Mouse (Mus musculus) spleen, adult 18-20 months (tissue): ENCODE measurements around the gene Isyna1.
A peak's percentile ranks its signal among the peaks of the same experiment; 100 is the strongest.

Source experiments
- DNase-seq, 2 experiments: peaks; one replicate each; pipeline ENCODE4 v3.0.0; 2022; ENCODE audit warnings: mixed read lengths in 2 of 2

Gene Isyna1

DNA sequence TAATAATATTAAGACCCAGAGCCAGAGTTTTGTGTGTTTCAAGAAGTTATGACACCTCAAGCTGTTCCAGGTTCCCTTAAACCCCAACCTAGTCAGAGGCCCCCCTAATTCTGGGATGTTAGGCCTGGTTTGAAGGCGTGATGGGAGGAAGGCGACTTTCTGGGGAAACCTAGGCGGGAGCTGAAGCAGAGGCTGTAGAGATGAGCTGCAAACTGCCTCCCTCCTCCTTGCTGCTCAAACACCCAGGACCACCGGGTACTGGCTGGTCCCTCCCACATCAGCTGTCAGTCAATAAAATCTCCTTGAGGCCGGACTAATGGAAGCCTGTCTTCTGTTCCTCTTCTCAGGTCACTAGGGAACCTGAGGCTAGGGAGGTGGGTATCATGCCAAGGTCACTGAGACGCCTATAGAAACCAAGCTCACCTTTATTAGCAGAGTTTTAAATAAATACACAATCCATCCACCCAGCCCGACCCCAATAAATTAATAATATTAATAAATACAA is 34.9 kb downstream of the Isyna1 start:
- DNase-seq: no peak

DNA sequence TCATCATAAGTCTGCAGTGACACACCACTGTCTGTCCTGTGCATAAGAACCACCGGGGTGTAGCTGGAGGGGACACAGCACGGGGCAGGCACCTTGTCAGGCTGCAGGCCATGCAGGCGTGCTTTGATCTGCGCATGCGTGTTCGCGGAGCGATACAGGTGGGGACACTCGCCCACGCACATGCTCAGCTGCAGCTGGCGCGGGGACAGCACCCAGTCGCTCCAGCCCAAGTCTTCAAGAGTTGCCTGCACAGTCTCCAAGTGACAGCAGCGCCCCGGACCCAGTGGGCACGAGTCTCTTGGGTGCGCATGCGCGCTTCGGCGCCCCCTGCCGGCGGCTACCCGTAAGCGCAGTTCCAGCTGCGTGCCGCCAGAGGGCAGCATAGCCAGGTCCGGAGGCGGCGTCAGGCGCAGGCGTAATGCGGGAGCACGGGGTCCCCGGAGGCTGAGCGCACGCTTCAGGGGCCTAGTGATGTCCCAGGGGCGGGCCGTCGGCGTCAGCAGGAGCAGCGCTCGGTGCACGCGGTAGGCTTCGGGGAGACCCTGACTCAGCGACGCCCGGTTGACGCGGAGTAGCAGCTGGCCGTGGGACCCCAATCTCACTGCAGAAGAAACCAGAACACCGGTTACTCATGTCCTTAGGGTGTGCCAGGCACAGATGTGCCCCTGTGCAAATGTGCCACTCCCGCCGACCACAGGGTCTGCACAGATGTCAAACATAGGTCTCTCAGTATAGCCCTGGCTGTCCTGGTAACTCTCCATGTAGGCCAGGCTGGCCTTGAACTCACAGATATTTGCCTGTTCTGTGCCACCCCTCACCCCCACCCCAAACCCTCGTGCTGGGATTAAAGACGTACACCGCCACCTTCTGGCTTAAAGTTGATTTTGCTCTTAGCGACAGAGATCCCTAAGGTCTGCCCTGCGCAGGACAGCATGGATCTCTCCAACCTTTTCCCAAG is 35.7 kb downstream of the Isyna1 start:
- DNase-seq: peak; percentile 82 to 93

DNA sequence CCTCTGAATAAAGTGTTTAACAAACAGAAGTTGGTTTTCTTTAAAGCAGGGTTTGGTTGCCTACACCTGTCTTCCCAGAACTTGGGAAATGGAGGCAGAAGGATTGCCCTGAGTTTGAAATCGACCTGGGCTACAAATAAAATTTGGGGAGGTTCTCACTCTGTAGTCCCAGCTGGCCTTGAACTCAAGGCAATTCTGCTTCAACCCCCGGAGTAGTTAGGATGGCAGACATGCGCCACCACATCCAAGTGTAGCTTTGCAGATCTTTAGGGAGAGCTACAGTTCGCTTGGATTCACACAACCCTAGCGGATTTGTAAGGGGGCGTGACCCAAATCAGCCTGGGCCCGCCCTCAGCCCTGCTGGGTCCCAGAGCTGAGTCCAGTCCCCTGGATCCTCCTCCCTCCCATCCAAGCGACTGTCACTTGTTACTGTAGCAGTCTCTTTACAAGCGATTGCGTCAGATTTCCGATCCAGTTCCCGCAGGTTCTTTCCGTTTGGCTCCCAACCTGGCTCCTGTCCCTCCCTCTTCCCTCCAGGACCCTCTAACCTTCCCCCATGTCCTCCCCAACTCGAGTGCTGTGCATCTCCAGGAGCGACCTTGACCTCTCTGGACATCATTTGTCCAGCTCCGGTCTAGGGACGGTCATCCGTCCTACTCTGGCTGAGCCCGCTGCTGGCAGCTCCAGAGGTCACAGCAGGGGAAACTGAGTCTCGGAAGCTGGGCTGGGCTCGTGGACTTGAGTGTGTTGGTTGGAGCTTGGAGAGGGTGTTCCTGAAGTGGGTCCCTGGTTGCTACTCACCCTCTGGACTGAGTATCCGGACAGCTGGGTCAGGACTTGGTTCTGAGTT is 36.6 kb downstream of the Isyna1 start:
- no peak for DNase-seq

DNA sequence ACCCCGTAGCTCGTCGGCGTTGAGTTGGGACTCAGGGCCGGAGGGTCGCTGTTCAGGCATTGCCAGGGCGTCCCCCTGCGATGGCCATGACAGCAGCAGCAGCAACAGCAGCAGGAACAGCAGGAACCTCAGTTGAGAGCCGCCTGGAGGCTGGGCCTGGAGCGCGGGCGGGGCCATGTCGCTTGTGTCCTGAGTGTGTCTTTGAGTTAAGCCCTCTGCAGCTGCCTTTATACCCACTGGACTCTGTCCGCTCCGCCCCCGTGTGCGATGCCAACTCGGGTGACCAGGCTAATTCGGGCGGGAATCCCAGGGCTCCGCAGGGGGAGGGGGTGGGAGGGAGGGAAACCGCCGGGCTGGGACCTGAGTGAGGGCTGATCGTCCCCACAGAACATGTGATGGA is 37.3 kb downstream of the Isyna1 start:
- no peak for DNase-seq

DNA sequence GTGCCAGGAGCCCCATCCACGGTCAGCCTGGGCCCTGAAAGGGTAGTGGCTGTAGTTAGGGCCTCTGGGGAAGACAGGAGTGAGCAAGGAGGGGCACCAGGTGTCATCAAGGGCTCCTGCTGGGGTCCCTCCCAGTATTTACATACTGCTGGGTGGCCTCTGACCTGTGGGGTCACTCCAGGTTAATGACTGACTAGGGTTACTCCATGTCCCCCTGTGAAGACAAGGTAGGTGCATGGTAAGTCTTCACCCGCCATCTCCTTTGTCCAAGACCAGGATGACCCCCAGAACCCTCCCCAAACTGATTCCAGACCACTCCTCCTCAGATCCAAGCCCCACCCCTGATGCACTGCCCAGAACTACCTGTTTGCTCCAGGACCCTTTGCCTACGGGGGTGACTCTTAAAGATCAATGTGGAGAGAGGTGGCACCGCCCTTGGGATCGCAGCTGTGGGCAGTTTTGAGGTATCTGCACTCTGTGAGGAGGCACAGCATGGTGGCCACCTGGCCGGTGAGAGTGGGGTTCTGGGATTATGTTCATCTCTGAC is 38.2 kb downstream of the Isyna1 start, which contains the start of gene Gdf15:
Gdf15 (minus strand) TSS at position 111 of the 547 bp plus-strand sequence.
- no peak for DNase-seq

DNA sequence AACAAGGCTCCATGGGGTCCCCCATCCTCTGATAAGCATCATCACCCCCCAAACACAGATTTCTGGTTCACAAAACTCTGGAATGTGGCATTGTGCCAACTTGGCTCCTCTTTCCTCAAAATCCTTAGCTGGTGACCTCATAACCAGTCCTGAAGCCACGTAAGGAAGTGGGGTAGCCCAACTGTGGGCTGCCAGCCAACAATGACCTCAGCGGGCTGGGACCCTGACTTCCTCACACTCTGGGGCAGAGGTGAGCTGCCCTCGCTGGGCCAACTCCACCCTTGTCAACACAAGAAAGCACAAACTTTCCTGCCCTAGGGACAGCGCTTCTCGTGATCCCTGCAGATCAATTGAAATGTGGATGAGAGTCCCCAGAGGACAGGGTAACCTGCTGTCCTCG is 39.9 kb downstream of the Isyna1 start:
- no peak for DNase-seq

DNA sequence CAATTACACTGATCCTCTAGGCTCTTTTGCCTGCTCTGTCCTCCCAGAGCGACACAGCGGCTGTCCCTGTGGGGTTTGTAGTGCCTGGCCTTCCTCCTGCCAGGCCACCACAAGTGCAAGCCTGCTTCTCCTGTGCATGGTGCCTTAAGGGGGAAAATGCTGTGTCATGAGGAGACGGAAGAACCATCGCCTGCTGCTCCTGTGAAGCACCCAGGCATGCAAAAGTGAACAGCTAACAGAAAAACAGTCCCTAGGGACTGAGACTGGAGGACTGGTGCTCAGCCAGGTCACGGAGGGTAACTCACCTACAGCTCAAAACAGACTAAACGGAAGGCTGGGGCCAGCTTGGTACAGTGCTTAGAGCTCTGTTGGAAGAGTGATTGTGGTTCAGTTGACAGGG is 41.4 kb downstream of the Isyna1 start:
- DNase-seq: peak in 1 of 2 experiments; percentile 60

DNA sequence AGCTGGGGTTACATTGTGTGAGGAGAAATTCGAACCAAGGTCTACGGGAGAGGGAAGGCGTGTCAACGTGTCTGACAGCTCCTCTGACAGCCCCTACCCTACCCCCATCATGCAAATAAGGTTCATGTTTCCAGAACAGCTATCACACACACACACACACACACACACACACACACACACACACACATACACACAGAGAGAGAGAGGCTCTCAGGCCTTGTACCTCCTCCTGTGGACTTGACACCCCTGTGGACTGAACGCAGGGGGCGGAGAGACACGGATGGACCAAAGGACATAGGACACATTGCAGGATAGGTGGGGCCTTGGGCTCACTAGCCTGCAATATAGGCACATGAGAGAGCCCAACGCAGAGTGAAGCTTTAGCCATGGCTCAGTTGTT is 42.7 kb downstream of the Isyna1 start:
- no peak for DNase-seq

DNA sequence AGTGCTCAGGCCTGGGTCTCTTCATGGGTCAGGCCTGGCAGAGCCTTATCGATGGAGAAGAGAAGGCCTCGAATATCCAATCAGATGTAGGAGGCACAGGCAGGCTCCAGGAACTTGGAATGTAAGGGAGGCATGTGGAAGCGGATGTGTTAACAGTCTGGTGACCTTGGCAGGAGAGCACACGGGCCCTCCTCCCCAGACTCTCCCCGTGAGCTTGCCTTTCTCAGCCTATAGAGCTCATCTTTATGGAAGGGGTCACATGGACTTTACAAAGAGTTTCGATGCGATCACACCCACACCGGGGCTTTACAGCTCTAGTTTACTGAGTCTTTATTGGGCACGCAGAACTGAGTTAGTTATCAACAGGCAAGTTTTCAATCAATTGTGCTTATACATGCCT is 44.6 kb downstream of the Isyna1 start:
- DNase-seq: no peak

DNA sequence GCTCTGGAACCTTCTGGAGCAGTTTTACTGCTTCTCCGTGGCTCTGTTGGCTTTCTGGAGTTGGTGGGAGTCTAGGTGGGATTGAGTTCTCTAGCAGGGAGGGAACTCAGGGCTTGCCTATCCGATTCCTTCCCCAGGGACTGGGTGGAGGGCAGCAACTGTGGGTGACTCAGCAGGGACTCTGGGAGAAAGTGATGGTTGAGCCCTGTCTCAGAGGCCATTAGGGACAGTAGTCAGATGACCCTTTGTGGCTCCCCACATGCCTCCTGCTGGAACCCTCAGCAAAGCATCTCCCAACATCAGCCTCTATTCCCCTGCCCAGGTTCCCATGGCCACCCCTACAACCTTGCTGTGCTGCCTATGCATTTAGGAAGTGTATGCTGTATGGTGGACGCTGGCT is 48.8 kb downstream of the Isyna1 start:
- no peak for DNase-seq

DNA sequence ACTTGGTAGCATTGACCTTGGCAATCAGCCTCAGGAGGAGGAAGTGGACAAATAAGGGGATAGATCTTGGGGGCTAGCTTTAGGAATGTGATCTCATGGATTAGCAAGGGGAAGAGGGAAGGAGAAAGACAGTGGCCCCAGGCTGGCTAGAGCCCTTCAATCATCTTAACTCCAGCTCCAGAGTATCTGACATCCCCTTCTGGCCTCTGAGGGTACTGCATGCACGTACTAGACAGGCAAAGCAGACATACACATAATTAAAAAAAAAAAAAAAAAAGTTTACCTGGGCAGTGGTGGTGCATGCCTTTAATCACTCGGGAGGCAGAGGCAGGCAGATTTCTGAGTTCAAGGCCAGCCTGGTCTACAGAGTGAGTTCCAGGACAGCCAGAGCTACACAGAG is 49.9 kb downstream of the Isyna1 start:
- DNase-seq: no peak

DNA sequence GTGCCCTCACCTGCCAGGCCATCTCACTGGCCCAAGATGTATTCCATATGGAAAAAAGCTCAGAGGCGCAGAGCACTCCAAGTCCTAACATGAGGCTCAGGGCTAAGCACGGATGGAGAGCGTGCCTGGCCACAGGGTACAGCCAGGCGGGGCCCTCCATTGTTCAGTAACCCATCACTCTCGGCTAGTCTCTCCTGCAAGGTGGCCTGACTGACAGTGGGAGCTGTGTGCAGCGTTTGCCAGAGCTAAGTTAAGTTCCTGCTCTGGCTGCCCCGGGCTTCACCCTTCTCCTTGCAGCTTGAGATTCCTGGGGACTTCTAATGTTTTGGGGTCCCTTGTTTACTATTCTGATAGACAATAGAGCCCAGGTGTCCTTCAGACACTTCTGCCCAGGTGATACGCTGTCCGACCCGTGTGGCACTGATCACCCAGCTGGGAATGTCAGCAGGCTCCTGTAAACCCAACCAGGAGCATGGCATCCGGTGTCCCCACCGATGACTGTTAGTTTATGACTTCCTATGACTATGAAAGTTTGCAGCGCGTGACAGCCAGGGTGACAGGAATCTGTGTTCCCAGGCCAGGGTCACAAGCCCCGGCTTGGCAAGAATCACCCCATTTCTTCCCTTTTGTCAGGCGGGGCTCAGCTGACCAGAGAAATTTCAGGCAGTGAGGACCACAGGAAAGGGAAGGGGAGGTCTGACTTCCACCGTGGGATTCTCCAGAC is 51.5 kb downstream of the Isyna1 start:
- DNase-seq: no peak

DNA sequence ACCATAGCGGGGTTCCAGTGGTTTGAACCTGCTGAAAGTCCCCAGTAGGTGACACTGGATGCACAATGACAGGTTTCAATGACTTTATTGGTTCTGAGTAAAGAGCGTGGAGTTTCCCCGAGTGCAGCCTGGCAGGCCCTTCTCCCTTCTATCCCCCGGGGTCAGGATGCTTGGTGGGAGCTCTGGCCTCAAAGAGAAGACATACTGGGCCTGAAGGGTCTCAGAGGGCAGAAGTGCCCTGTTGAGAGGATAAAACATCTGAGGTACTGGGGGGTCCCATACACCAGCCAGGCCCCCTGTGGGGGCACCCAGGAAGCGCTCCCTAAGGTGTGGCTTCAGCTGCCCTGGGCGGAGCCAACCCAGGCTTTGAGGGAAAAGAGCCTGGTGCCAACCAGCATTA is 52.2 kb downstream of the Isyna1 start:
- no peak for DNase-seq

DNA sequence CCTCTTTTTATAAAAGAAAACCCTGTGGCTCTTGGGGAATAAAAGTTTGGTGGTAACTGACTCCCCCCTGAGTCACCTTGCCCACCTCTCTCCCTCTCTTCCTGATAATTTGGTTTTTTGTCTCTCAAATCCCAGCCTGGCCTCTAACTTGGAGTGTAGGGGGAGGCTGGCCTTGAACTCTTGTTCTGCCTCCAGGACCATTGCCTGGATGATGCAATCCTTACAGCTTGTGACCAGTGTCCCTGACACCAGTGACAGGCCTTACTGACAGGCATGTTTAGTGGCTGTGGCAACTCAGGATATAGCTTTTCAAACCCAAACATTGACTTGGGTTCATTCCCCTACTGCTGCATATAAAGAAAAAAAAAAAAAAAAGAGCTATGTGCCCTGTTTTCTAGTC is 52.6 kb downstream of the Isyna1 start:
- no peak for DNase-seq
